Mouse (Mus musculus) G1E (cell line): Measurements from ENCODE around the gene Mlec. TPM values are rescaled to one million over a fixed set of nuclear protein-coding genes. Genes with fewer than 3 reads are reported as not detected.

Experiments
- ATAC-seq: 2 replicates; pipeline ENCODE4 v1.8.0; 2016; ENCODE audit warnings: mild to moderate bottlenecking; ENCODE audit not compliant: insufficient number of reproducible peaks, poor library complexity, low FRiP score, severe bottlenecking; ENCODE audit errors: extremely low read depth
- DNase-seq: peaks from one replicate; pipeline ENCODE4 v3.0.0; 2012; ENCODE audit warnings: low spot score
- H3K27me3 ChIP-seq: 2 replicates; pipeline ENCODE4 v1.6.1; 2012; ENCODE audit warnings: mild to moderate bottlenecking, low read length, inconsistent platforms; ENCODE audit not compliant: insufficient read depth
- H3K36me3 ChIP-seq: replicated peaks from 2 replicates; pipeline ENCODE3; 2012; ENCODE audit warnings: mild to moderate bottlenecking, inconsistent platforms
- H3K4me1 ChIP-seq: 2 replicates; pipeline ENCODE4 v1.6.1; 2012; ENCODE audit warnings: low read depth, low read length, inconsistent platforms, mixed read lengths; ENCODE audit not compliant: insufficient read depth
- H3K4me3 ChIP-seq: 2 replicates; pipeline ENCODE4 v1.5.1; 2012; ENCODE audit warnings: low read depth, mild to moderate bottlenecking, inconsistent platforms, low read length, moderate library complexity, mixed read lengths
- H3K9me3 ChIP-seq: replicated peaks from 2 replicates; pipeline ENCODE4 v1.6.1; 2012; ENCODE audit warnings: inconsistent platforms
- CTCF ChIP-seq: IDR thresholded peaks from 2 replicates; pipeline ENCODE4 v1.5.1; 2012; ENCODE audit warnings: low read depth, low read length, inconsistent platforms, mixed read lengths
- GATA1 ChIP-seq: IDR thresholded peaks from 2 replicates; pipeline ENCODE4 v1.6.1; 2012; ENCODE audit warnings: borderline replicate concordance, low read length, inconsistent platforms, mixed read lengths
- GATA2 ChIP-seq: IDR thresholded peaks from 2 replicates; pipeline ENCODE4 v1.6.1; 2012; ENCODE audit warnings: low read depth, low read length, inconsistent platforms, borderline replicate concordance
- POLR2AphosphoS5 ChIP-seq: IDR thresholded peaks from 2 replicates; pipeline ENCODE4 v1.6.1; 2012; ENCODE audit warnings: low read depth, low read length, inconsistent platforms; ENCODE audit not compliant: insufficient replicate concordance
- TAL1 ChIP-seq: conservative IDR thresholded peaks from 2 replicates; pipeline ENCODE4 v1.6.1; 2012; ENCODE audit warnings: low read depth, low read length, inconsistent platforms, mixed read lengths
- polyA plus RNA-seq: library from polyadenylated mRNA; stranded (reverse); fragments of >175 nt; gene quantifications from 2 replicates; pipeline ENCODE4 v1.2.3, GENCODE M21; 2012
- total RNA-seq, 2 experiments: library from RNA; stranded (forward) in 1 of 2; stranded (reverse) in 1 of 2; fragments of 200-1000 nt in 1 of 2; fragments of >200 nt in 1 of 2; fragmentation: Nextera tagmentation in 1 of 2; gene quantifications; 2 replicates each; pipeline ENCODE4 v1.2.3; 2014 to 2017

The Mlec gene
- total and polyA plus RNA-seq, 3 experiments, result 119 to 198 (median 191) TPM

- no peak for TF ChIP-seq POLR2AphosphoS5
- TF ChIP-seq TAL1, result peak; percentile 27; the same call in 1 of the 2 replicates
- DNase-seq, result peak; percentile 67
- peak overlapping the region; percentile 63; the same call in 1 of the 2 replicates for H3K4me3 ChIP-seq
Measured at GRCm38 (mm10) chr5:115161064-115161939, 3.3 kb upstream of the Mlec start.

GRCm38 (mm10) chr5:115160655-115161054 is 2.7 kb upstream of the Mlec start:
- peaks cover 7% of the 10 kb centered on the region for H3K36me3 ChIP-seq
- H3K9me3 ChIP-seq, result no peaks in the 10 kb centered on the region
- no peak for TF ChIP-seq CTCF
- no peak for TF ChIP-seq TAL1
- no peak for TF ChIP-seq GATA2
- no peak for TF ChIP-seq POLR2AphosphoS5
- no peak for TF ChIP-seq GATA1
- ATAC-seq, result no peak
- no peaks in the 10 kb centered on the region for H3K27me3 ChIP-seq
- DNase-seq, result no peak
- H3K4me3 ChIP-seq, result peak overlapping the region; percentile 63; the same call in 1 of the 2 replicates
- peaks cover 62% of the 10 kb centered on the region for H3K4me1 ChIP-seq

More at GRCm38 (mm10) chr5:115161064-115161939, 3.3 kb upstream of the Mlec start:
- no peaks in the 10 kb centered on the region for H3K27me3 ChIP-seq
- H3K9me3 ChIP-seq, result no peaks in the 10 kb centered on the region
- no peak for ATAC-seq
- peaks cover 62% of the 10 kb centered on the region for H3K4me1 ChIP-seq
- peaks cover 5% of the 10 kb centered on the region for H3K36me3 ChIP-seq

- Histone ChIP-seq H3K27me3 (no peaks in the 10 kb centered on the region), H3K9me3 (no peaks in the 10 kb centered on the region), H3K4me1 (peaks cover 75% of the 10 kb centered on the region), H3K4me3 (peak overlapping the region; percentile 97), H3K36me3 (peaks cover 22% of the 10 kb centered on the region)
- TF ChIP-seq TAL1 (no peak), GATA1 (no peak), CTCF (no peak), POLR2AphosphoS5 (no peak), GATA2 (no peak)
- ATAC-seq (no peak), DNase-seq (no peak)
Measured at GRCm38 (mm10) chr5:115159165-115159564, 1.2 kb upstream of the Mlec start.

GRCm38 (mm10) chr5:115156933-115157589 is 918 bp downstream of the Mlec start:
- H3K27me3 ChIP-seq, result no peaks in the 10 kb centered on the region
- TF ChIP-seq POLR2AphosphoS5, result no peak
- DNase-seq (no peak), ATAC-seq (no peak)
- no peaks in the 10 kb centered on the region for H3K9me3 ChIP-seq
- H3K4me1 ChIP-seq, result peaks cover 80% of the 10 kb centered on the region
- peak overlapping the region; percentile 97 for H3K4me3 ChIP-seq
- H3K36me3 ChIP-seq, result peaks cover 43% of the 10 kb centered on the region

- peaks cover 81% of the 10 kb centered on the region for H3K4me1 ChIP-seq
- no peaks in the 10 kb centered on the region for H3K27me3 ChIP-seq
- ATAC-seq (no peak), DNase-seq (no peak)
- H3K36me3 ChIP-seq, result peaks cover 48% of the 10 kb centered on the region
- H3K4me3 ChIP-seq, result peak overlapping the region; percentile 97
- no peaks in the 10 kb centered on the region for H3K9me3 ChIP-seq
- TF ChIP-seq CTCF (no peak), GATA2 (no peak), TAL1 (no peak), POLR2AphosphoS5 (no peak), GATA1 (no peak)
Measured at GRCm38 (mm10) chr5:115156401-115156800, 1.6 kb downstream of the Mlec start.

- peak; percentile 11; the same call in 1 of the 2 replicates for ATAC-seq
- Histone ChIP-seq H3K9me3 (no peaks in the 10 kb centered on the region), H3K4me3 (peak overlapping the region; percentile 97), H3K36me3 (peaks cover 54% of the 10 kb centered on the region), H3K27me3 (no peaks in the 10 kb centered on the region), H3K4me1 (peaks cover 81% of the 10 kb centered on the region)
- peak; percentile 62 for DNase-seq
- TF ChIP-seq POLR2AphosphoS5 (no peak), TAL1 (peak; percentile 42; the same call in 1 of the 2 replicates)
Measured at GRCm38 (mm10) chr5:115155831-115156230, 2.1 kb downstream of the Mlec start.
